Mouse (Mus musculus) spleen, postnatal 14 days (tissue): ENCODE measurements around the gene Ppfia3.
"Not testable (repeated sequence)": the region's sequence is repeated elsewhere in the genome, so short reads cannot be mapped to it uniquely, and the experiment has no call there.

Experiments used
- DNase-seq, 2 experiments: peaks; one replicate each; pipeline ENCODE4 v3.0.0; 2021 to 2022; ENCODE audit warnings: low spot score in 2 of 2

The Ppfia3 gene

DNA sequence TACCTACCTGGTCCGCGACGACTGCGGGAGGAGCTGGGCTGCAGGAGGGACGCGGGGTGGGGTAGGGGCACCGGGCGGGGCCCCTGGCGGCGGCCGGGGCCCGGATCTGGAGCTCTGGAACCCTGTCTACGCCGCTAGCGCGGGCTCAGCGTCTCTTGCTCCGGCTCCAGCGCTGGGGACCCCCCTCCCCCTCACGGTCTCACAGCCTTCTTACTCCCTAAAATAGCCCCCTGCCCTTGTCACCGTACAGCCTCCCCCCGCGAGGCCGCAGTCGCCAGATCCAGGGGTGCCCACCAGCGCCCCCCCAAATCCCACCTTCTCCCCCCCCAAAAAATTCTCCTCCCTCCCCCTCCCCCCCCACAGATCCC is at the start of gene Ppfia3:
TSS of gene Ppfia3 (minus strand) at position 368 of the 368 bp plus-strand sequence.
- no peak for DNase-seq

DNA sequence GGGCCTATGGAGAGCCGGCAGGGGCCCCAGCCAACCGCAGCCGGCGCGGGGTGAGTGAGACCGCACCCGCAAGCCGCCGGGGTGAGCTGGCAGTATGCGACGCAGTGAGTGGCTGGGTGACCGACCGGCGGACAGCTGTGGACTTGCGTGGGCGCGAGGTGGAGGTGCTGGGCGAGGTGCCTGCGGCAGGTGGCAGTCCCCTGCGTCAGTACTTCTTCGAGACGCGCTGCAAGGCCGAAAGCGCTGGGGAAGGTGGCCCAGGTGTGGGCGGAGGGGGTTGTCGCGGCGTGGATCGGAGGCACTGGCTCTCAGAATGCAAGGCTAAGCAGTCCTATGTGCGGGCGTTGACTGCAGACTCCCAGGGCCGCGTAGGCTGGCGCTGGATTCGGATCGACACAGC is 48.8 kb upstream of the Ppfia3 start:
- no peak for DNase-seq

DNA sequence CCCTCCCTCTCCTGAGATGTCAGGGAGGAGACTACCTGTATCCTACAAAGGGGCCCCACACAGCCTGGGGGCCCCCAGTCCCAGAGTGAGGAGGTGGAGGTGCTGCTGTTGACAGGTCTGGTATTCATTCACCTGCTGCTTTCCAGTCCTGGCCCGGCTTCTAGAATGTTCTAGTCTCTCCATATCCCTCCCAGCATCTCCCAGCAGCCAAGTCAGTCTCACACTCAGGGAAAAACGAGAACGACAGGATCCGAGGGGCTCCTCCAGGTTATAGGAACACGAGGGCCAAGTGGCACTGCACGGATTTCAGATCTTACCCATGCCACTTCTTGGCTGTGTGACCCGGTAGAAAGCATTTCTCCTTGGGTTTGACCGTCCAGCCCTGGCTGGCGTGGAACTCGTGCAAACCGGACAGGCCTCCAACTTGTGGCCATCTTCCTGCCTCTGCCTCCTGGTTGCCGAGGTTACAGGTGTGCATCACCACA is 48.0 kb upstream of the Ppfia3 start:
- no peak for DNase-seq

DNA sequence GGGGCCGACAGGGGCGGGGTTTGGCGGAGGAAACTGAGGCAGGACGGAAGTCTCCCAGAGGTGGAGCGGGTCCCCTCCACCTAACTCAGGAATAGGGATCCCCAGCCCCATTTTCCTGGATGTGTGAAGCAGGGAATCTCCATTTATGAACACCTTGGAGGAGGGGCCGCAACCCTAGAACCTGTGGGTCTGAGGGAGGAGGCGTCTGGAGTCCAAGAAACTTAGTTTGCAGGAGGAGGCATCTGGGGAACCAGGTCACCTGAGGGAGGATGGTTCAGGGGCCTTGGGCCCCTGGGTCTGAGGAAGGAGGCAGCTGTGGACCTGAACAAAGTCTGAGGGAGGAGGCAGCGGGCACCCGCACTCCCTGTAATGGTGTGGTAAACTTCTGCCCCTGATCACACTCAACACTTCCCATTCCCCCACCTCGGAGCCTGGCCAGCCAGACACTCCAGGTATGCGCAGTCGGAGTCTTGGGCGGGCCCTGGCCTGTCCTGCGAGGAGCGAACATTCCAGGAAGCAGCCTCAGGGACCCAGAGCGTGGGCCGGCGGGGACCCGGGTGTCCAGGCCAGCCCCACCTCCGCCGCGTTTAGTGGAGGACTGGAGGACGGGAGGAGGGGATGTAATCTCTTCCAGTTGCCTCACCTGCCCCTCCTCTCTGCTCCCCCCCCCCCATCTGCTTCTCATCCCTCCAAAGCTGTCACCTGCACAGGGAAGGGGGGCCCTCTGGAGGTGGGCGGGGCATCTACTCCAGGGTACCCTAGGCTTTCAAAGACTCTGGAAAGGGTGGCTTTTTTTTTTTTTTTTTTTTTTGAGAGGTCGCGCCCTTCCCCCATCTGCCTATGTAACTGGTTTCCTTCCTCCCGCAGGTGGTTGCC is 47.3 kb upstream of the Ppfia3 start:
- DNase-seq, result no peak

DNA sequence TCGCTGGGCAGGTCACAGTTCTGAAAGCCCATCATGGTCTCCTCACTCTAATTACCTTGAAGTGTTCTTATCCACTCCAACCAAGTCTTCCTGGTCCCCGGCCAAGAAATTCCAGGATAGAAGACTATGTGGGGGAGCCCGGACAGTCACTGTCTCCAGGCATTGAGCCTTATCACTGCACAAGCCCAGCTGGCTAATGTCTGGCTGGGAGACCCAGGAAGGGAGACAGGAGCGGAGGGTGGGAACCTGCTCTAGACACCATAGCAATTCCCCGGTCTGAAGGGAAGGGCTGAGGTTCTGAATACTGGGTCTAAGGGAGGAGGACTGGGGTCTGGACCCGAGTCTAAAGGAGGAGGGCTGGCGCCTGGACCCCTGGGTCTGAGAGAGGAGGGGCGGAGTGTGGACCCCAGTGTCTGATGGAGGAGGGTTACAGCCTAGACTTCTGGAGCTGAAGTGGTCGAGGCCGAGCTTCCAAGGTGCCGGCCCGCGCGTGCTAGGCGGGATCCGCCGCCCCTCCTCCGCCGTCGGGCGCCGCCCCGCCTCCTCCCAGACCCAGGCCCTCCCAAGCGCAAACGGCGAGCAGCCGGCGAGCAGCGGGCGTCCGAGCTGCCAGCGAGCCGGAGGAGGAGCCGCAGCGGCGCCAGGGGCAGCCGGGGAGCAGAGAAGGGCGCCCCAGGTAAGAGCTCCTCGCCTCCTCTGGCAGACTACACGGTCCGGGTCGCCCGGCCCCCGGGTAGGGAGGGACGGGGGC is 46.5 kb upstream of the Ppfia3 start, which contains the start of gene Ntf5:
TSS of gene Ntf5 (plus strand) at position 583 of the 751 bp plus-strand sequence.
- DNase-seq, result no peak

DNA sequence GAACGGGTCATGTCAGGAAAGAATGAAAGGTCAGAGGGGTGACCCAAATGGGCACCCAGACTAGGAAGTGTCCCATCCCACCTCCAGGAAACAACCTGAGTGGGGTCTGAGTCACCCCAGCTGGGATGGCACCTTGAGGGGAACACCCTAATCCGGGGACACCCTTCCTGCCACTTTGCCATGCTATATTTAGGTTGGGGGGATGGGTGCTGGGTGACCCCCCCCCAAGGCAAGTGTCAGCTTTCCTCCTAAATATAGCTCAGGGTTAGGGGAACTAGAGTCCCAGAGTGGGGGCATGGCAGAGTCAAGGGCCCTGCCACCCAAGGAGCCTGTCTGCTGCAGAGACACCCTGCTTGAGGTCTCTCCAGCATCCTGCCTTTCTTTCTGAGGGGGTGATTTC is 45.6 kb upstream of the Ppfia3 start:
- DNase-seq, result no peak

DNA sequence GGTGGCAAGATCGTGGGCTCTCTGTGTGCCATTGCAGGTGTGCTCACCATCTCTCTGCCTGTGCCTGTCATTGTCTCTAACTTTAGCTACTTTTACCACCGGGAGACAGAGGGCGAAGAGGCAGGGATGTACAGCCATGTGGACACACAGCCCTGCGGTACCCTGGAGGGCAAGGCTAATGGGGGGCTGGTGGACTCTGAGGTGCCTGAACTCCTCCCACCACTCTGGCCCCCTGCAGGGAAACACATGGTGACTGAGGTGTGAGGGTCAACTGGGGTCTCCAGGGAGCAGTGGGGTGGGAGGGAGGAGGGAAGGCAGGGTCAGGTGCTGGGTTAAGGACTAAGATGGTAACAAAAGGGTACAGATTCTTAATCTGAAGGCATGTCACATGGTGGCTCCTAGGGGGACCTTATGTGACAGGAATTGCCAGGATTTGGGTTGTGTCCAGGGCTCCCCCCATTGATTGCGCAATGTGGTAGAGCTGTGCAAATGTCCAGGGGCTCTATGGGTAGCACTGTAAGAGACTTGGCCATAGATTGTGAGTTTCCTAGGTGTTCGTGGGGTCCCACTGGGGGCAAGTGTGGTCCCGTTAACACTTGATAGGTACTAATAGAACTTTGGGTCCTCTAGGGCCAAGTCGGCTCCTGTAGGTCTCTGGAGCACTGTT is 42.8 kb upstream of the Ppfia3 start:
- DNase-seq, result no peak

DNA sequence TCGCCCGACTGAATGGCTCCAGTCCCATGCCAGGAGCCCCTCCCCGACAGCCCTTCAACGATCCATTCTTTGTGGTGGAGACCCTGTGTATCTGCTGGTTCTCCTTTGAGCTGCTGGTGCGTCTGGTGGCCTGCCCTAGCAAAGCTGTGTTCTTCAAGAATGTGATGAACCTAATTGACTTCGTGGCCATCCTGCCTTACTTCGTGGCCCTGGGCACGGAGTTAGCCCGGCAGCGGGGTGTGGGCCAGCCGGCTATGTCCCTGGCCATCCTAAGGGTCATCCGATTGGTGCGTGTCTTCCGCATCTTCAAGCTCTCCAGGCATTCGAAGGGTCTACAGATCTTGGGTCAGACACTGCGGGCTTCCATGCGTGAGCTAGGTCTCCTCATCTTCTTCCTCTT is 42.1 kb upstream of the Ppfia3 start:
- DNase-seq, result no peak

DNA sequence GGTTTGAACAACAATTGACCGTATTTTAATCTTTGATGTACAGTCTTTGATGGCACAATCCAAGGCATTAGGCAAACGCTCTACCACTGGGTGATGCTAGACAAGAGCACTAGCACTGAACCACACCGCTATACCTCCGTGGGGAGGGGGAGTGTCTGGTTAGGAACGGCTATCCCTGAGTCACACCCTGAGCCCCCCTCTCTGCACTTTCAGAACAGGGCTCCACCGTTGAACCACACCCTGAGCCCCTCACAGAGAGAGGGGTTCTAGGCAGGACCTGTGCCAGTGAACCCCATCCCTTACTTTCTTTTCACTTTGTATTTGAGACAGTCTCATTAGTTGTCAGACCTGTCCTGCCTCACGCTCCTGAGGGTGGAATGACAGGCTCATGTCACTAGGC is 41.5 kb upstream of the Ppfia3 start:
- DNase-seq, result no peak

DNA sequence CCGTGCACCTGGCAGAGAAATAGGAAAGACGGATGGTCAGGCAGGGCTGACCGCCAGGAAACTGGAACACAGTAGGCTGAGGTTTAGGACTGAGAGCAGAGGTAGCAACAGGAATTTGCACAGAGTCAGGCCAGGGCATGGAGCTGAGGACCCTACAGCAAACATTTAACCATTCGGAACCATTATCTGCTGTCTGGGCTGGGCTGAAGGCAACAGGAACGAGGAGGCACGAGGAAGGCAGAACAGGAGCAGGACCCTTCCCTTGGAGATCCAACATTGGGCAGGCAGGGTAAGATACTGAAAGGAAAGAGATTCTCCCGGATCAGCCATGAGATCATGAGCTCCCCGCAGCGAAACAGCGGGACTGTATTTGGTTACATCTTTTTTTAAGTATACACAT is 41.0 kb upstream of the Ppfia3 start:
- DNase-seq, result no peak

DNA sequence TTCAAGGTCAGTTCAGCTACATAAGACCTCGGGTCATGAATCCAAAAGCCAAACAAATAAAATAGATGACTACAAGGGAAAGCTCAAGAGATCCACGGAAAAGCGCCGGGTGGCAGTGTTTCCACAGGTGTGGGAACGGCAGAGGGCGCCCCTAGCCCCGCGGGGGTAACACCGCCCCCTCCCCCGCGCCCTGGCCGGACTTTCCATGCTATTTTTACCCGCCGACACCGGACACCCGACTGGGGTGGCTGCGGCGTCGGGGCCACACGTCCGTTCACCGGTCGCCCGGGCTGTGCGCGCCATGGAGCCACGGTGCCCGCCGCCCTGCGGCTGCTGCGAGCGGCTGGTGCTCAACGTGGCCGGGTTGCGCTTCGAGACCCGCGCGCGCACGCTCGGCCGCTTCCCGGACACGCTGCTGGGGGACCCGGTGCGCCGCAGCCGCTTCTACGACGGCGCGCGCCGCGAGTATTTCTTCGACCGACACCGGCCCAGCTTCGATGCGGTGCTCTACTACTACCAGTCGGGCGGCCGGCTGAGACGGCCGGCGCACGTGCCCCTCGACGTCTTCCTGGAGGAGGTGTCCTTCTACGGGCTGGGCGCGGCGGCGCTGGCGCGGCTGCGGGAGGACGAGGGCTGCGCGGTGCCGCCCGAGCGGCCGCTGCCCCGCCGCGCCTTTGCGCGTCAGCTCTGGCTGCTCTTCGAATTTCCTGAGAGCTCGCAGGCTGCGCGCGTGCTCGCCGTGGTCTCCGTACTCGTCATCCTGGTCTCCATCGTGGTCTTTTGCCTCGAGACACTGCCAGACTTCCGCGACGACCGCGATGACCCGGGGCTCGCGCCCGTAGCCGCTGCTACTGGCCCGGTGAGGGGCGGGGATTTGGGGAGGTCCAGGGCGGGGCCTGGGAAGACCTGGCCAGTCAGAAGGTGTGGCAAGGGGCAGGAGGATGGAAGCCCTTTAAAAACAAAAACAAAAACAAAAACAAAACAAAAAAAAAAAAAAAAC is 39.6 kb upstream of the Ppfia3 start:
- no peak for DNase-seq

DNA sequence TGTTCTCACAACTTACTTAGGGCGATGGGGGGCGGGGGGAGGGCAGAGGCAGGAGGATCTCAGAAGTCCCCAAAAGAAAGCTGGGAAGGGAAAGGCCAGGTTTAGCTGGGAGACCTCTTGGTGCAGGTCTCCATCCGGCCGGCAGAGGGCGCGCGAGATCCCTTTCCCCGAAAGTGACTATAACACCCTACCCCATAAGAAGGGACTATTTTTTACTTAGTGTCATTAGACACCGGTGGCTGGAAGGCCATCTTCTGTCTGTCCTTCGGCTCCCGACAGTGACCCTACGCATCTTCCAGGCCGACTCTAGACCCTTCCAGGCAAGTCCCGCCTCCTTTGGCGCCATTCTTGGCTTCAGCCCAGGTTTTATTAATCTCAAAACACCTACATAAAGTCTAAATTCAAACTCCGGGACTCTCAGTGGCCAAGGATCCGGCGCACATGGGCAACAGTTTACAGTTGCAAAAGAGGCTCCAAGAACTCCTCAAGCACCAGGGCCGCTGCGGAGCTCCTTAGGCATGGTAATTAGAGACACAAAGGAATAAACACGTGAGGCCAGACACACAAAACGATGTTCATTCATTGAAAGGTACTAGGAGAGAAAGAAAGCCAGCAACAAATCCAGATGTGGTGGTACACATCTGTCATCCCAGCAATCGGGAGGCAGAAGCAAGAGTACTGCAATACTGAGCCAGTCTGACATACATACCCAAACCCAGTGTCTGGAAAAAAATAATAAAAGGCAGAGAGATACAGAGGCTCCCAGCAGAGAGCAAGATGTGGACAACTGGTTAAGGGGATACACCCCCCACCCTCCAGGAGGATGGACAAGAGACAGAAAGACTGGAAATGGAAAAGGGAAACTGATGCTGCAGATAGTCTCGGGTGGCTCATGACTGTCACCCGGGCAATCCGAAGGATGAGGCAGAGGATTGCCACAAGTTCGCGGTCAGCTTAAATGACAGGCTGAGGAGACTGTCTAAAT is 38.6 kb upstream of the Ppfia3 start, which contains the start of gene Kcna7:
TSS of gene Kcna7 (plus strand) at position 563 of the 985 bp plus-strand sequence.
- peak; percentile 61 to 76 for DNase-seq

DNA sequence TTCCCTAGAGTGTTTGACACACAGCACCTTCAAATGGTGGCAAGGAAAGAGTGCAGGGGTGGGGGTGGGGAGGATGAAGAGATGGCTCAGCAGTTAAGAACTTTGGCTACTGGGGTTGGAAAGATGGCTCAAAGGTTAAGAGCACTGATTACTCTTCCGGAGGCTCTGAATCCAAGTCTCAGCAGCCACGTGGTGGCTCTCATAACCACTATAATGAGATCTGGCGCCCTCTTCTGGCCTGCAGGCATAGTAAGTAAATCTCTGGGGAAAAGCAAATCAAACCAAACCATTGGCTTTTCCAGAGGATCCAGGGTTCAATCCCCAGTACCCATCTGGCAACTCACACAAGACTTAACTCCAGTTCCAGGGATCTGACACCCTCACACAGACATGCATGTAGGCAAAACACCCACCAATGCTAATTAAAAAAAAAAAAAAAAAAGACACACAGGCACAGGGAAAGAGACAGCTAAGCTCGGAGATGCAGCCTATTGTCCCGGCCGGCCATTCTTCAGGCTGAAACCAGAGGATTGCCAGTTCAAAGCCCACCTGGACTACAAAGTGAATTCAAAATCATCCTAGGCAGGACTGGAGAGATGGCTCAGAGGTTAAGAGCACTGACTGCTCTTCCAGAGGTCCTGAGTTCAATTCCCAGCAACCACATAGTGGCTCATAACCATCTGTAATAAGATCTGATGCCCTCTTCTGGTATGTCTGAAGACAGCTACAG is 36.9 kb upstream of the Ppfia3 start:
- DNase-seq, result peak in 1 of 2 experiments; percentile 59

DNA sequence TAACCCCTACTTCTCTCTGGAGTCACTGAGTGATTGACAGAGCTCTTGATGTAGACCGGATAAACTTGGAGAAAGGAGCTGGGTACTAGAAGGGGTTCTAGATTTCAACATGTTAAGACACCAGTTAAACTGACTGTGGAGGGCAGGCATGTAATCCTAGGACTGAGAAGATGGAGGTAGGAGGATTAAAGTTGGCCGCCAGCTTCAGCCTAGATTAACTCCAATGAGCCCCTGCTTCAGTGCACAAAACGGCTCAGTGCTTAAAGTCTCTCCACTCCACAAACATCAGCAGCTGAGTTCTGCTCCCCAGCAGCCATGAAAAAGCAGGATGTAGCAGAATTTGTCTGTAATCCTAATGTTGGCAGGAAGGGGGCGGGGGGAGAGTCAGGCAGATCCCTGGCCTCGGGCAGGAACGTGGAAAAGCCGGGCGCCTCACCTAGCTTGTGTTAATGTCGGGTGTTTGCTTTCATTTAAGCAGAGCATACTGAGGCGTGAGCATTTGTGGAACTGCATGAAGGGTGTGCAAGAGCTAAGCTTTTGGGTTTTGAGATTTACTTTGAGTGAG is 34.8 kb upstream of the Ppfia3 start:
- DNase-seq, result no peak

DNA sequence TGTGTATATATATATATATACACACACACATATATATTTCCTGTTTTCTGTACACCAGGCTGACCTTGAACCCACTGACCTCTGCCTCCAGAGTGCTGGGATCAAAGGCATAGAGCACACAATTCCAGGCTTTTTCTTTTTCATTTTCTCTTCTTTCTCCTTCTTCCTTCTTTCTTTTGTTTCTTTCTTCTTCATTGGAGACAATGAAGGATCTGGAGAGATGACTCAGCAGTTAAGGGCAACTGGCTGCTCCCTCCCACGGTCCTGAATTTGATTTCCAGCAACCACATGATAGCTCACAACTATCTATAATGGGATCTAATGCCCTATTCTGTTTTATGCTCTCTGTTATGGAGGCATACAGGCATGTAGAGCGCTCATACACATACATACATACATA is 30.0 kb upstream of the Ppfia3 start:
- no peak for DNase-seq

DNA sequence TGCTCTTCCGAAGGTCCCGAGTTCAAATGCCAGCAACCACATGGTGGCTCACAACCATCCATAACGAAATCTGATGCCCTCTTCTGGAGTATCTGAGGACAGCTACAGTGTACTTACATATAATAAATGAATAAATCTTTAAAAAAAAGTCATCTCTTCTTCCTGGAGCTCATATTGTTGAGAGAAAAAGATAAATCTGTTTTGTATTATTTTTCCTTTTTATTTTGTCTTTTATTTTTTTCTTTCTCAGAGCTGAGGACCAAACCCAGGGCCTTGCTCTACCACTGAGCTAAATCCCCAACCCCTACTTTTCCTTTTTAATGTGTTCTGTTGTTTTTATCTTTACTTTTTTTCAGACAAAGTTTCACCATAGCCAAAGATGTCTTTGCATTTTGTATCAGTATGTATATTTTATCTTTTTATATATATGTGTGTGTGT is 29.5 kb upstream of the Ppfia3 start:
- DNase-seq, result not testable (repeated sequence)

DNA sequence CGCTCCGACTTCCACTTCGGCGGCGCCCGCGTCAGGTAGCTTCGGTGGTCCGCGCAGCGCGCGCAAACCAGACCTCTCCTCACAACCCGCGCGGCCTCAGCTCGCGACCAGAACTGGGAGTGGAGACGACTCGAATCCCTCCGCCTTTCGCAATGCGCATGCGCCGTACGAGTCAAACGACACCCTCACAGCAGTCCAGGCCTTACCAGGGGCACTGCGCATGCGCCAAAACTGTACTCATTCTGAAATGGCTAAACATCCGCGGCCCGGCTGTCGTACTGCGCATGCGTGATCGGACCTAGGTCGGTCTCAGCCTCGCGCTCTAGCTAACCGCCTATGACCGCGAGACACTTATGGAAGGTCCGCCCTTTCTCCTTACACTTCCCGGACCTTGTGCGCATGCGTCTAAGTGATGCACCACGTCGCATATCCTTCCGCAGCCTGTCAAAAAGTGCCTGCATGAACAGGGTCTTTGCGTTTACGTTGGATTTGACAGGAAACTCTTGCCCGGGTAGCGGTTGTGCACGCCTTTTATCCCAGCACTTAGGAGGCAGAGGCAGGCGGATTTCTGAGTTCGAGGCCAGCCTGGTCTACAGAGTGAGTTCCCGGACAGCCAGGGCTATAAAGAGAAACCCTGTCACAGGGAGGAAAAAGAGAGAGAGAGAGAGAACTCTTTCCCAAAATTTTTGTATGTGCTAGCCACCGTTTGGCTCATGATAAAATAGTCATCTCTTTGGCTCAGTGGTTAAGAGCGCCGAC is 28.9 kb upstream of the Ppfia3 start, which contains the start of gene Snrnp70:
TSS of gene Snrnp70 (minus strand) at position 165 of the 759 bp plus-strand sequence.
- peak; percentile 100 for DNase-seq

DNA sequence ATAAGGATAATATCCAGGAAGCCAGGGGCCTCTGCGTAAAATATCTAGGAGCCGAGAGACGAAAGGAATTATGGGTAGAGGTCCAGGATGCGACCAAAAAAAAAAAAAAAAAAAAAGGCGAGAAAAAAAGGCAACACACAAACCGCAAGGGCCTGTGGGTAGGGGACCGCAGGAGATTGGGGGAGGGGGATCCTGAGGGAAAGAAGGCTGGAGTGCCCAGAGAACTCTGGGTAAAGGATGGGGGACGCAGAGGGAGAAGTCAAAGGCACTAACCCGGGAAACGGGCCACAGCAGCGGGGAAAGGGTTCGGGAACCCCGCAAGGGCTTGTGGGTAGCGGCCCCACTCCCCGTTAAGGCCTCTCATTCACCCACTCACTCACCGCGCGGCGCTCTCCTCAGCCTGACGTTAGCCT is 28.3 kb upstream of the Ppfia3 start:
- DNase-seq, result no peak
